Mouse (Mus musculus): ENCODE measurements at regions not wholly inside any gene's neighbourhood (a gene's known extent, or its start where the extent isn't known, plus 50 kb on each side); places are given as distances from the start of the nearest gene placed in this dataset.
A peak's percentile ranks its signal among the peaks of the same experiment; 100 is the strongest.

- DNase-seq: no peak
Observed at GRCm38 (mm10) chr5:111835737-111836667, 102.3 kb downstream of the Gm26897 start.

GRCm38 (mm10) chr5:111836668-111837234, 103.0 kb downstream of the Gm26897 start:
- no peak for DNase-seq

GRCm38 (mm10) chr5:111842461-111842860, 108.7 kb downstream of the Gm26897 start:
- peak; percentile 7 for DNase-seq

- no peak for DNase-seq
Observed at GRCm38 (mm10) chr5:111843622-111844239, 110.0 kb downstream of the Gm26897 start.

GRCm38 (mm10) chr5:111844528-111844927, 110.8 kb downstream of the Gm26897 start:
- DNase-seq: no peak

GRCm38 (mm10) chr5:111848917-111849316, 115.2 kb downstream of the Gm26897 start:
- no peak for DNase-seq

GRCm38 (mm10) chr5:111852682-111853081, 119.0 kb downstream of the Gm26897 start:
- no peak for DNase-seq

- no peak for DNase-seq
Observed at GRCm38 (mm10) chr5:111855366-111855765, 121.6 kb downstream of the Gm26897 start.

- no peak for DNase-seq
Observed at GRCm38 (mm10) chr5:111857200-111857599, 123.5 kb downstream of the Gm26897 start.

- DNase-seq: no peak
Observed at GRCm38 (mm10) chr5:111860436-111860835, 126.7 kb downstream of the Gm26897 start.

- no peak for DNase-seq
Observed at GRCm38 (mm10) chr5:111862331-111862730, 128.6 kb downstream of the Gm26897 start.

- no peak for DNase-seq
Observed at GRCm38 (mm10) chr5:111863922-111864321, 130.2 kb downstream of the Gm26897 start.

GRCm38 (mm10) chr5:111864606-111865005, 130.9 kb downstream of the Gm26897 start:
- no peak for DNase-seq

GRCm38 (mm10) chr5:111869011-111869410, 135.3 kb downstream of the Gm26897 start:
- no peak for DNase-seq

GRCm38 (mm10) chr5:111877165-111877793, 143.6 kb downstream of the Gm26897 start:
- DNase-seq: peak; percentile 10

- no peak for DNase-seq
Observed at GRCm38 (mm10) chr5:111879044-111879443, 145.3 kb downstream of the Gm26897 start.

GRCm38 (mm10) chr5:111880268-111880667, 146.5 kb downstream of the Gm26897 start:
- no peak for DNase-seq

- DNase-seq: peak; percentile 30
Observed at GRCm38 (mm10) chr5:111881517-111881916, 147.8 kb downstream of the Gm26897 start.

- DNase-seq: no peak
Observed at GRCm38 (mm10) chr5:111887281-111887680, 153.6 kb downstream of the Gm26897 start.

- DNase-seq: peak; percentile 69
Observed at GRCm38 (mm10) chr5:111890800-111891199, 157.1 kb downstream of the Gm26897 start.

GRCm38 (mm10) chr5:111891261-111891693, 157.6 kb downstream of the Gm26897 start:
- DNase-seq: peak; percentile 40

GRCm38 (mm10) chr5:111892956-111893355, 159.2 kb downstream of the Gm26897 start:
- DNase-seq: no peak

- peak; percentile 69 for DNase-seq
Observed at GRCm38 (mm10) chr5:111893905-111894311, 160.2 kb downstream of the Gm26897 start.
